Mouse (Mus musculus) skeletal muscle tissue, adult 2 months (tissue): Measurements from ENCODE around the gene Tfb2m.

Experiments used
- DNase-seq: peaks from one replicate; pipeline ENCODE4 v3.0.0-alpha.2; 2012; ENCODE audit warnings: low read depth, low spot score

Tfb2m gene

DNA sequence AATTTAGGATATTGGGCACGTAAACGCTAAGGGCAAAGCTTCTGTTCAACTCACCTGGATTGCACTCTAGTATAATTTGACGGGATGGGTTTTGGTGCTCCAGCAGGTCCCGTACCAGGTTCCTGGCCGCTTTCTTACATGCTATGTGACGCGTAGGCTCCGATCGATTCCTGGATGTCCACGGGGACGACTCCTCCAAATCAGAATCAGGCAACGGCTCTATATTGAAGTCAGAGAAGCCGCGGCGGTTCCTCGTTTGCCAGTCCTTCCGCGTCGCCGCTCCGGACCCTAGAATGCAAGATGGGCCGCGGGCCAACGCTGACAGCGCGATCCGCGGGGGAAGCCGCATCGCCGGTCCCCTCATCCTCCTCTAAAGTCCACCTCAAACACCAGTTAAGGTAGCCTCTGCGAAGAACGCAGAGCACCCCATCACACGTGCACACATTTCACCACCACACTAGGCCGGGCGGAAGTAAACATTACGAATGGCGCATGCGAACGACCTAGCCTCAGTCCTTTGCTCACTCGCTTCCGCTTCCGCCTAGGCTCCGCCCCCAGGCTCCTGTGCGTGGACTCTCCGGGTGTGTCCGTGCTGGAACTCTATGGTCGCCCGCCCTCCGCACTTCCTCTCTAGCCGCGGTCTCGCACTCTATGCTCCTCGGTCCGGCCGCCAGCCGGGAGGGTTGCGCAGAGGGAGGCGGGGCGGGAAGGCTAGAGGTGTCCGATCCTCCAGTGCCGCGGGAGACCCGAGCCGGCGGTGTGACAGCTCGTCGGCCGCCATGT is at the start of gene Tfb2m, which contains the start of gene Cnst:
Gene Tfb2m, minus strand, starts transcription at position 500 of the 783 bp plus-strand sequence.
Gene Cnst, plus strand, starts transcription at position 603 of the 783 bp plus-strand sequence.
- DNase-seq = peak; percentile 97

DNA sequence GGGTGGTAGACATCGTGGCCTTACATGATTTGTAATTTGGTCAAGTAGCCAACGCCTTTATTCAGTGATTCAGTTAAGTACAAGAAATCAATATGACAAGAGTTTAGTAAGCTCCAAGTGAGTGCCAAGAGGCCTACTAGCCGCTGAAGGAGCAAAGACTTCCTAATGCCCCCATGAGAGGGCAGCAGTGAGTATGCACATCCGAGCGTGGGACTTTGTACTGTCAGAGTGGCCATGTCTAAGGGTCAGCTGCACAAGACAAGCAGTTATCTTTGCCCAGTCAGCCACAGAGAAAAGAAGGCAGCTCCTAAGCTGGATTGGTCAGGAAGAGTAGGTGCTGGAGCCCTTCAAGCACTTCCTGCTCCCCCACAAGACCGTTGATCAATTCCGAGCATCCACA is 46.9 kb upstream of the Tfb2m start:
- no peak for DNase-seq

DNA sequence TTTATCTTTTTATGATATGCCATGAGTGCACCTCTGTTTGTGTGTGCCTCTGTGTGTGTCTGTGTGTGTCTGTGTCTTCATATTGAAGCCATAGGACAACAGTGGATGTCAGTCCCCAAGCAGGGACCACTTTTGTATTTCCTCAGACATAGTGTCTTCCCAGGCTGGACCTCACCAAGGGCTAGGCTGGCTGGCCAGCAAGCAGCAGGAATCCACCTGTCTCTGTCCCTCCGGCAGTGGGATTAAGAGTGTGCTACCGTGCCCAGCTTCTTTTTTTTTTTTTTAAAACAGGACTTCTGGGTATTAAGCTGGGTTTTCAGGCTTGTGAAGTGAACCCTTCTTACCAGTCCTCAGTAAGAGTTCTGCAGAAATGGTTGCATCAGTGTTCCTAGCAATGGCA is 46.1 kb upstream of the Tfb2m start:
- no peak for DNase-seq

DNA sequence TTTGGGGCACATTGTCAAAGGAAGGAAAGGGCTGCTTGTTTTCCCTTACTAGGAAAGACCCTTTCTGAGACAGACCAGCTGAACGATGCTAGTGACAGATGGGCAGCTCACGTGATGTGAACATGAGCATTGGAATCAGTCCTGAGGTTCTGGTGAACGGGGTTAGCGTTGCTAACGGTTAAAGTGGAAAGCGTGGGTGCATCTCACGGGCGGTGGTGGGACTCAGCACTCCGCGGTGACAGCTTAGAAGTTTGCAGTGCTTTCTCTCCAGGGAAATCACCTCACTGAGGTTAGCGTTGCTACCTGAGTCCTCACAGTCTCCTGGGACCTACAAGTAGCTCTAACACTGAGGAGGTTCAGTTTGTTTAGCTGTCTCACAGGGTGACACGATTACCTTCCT is 45.6 kb upstream of the Tfb2m start:
- DNase-seq = no peak

DNA sequence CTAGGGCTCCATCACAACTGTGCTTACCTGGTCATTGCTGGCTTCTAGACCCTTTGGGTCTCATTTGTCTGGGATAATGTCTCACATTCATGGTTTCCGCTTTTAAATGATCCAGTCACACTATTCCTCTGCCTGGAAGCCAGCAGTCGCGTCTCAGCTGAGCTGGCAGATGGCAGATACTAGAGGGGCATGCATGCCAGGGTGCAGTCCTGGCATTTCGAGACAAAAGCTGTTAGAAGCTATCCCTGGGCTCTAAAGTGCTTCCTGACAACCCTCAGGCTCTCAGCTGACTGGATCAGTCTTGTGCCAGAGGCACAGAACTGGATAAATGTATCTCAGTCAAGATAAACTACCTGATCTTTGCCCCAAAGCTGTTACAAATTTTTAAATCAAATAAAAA is 42.2 kb upstream of the Tfb2m start:
- DNase-seq = no peak

DNA sequence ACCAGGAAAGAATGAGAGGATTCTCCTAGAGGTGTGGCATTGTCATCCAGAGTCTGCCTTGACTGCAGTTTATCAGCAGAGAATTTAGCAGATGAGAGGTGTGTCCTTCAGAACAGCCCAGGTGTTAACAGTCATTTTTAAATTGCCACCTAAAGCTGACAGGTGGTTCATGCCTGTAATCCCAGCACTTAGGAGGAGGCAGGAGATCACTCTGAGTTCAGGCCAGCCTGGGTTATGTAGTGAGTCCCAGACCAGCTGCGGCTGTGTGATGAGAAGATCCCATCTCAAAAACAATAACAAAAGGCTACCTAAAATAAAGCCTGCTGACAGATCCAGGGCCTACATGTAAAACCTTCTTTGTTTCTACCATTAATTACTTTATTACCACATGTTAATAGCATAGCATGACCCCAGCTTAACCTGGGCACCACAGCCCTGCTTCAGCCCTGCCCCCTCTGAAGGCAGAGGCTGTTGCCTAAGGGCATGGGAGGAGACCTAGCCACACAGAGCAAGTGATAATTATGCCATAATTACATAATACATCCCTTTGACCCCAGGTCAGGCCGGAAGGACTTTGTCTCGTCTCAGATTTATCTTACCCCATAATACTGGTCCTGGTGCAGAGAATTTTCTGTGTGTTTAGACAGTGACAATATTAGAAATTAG is 40.5 kb upstream of the Tfb2m start:
- no peak for DNase-seq

DNA sequence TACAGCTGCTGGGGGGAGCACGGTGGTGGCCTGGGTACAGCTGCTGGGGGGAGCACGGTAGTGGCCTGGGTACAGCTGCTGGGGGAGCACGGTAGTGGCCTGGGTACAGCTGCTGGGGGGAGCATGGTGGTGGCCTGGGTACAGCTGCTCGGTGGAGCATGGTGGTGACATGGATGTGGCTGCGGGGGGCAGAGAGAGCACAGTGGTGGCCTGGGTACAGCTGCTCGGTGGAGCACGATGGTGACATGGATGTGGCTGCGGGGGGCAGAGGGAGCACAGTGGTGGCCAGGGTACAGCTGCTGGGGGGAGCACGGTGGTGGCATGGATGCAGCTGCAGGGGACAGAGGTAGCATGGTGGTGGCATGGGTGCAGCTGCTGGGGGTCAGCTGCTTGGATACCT is 39.6 kb upstream of the Tfb2m start:
- no peak for DNase-seq

DNA sequence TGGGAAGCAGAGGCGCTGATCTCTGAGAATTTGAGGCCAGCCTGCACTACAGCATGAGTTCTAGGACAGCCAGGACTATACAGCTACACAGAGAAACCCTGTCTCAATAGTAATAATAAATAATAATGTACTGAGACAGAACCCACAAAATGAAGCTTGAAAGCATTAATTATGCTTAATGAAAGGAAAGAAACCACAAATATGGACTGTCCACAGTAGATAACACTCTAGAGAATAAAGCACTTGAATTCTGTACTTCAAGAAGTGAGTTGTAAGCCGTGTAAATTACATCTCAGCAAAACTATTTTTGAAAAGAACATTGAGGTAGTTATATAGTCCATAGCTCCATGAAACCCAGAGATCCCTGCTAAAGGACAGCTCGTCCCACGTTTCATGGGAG is 38.2 kb upstream of the Tfb2m start:
- DNase-seq = no peak

DNA sequence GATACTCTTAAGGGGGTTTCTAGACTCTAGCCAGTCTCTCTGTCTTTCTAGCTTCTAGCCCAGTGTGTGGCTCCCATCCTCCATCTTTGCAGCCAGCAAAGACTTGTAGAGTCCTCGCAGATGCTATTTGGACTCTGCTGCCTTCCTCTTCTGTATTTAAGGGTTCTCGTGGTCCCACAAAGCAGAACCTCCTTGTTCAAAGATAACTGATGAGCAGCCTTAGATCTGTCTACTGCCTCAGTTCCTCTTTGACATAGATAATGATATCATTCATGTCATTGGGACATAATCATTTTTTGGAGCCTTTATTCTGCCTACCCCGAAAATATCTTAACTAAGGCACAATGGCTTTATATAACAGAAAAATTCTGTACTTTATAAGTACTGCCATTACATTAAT is 37.0 kb upstream of the Tfb2m start:
- DNase-seq = no peak

DNA sequence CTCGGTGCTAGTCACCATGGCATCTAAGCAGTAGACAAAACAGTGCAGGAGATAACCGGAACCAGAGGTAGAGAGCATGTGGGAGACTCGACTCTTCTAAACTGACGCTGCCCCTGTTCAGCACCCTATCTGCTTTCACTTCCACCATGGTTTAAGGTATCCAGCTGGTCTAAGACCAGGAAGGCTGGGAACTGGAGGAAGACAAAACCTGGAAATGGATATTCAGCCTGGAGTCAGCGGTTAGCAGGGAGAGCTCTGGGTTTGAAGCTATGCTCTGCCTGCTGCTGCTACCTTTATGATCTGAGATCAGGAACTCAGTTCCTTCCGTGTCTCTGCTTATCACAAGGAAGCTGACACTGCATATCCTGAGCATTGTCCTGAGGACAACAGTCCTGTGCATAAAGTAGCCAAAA is 36.0 kb upstream of the Tfb2m start:
- peak; percentile 80 for DNase-seq

DNA sequence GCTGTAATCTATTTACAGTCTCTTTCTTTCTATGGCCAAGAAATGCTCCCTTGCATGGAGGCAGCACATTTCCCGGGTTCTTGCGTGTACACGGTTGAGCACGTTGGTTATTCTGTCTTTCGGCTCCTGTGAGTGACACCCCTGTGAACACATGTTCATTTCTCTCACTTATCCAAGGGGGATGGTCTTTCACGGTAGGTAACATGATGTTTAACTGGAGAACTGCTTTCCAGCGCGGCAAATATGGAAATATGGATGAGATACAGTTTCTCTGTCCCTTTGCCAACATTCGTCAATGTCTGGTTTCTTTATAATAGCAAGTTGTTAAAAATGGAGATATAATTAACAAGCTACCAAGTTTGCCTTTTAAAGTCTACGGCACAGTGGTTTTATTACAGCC is 35.4 kb upstream of the Tfb2m start:
- no peak for DNase-seq

DNA sequence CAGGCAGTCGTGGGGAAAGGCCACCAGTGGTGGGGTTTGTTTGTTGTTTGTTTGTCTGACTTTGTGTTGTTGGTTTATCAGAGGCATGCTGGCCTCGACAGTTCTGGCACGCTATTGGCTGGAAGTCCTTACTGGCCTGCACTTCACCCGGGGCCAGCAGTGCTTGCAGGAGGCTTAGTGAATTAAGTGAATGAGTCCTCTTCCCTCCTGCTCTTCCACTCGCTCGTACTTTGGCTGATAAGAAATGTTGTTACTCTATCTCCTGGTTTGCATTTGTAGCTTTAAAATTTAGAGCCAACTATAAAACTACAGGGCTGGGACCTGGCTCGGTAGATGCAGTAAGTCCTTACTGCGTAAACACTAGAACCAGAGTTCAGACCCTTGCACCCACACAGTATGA is 34.1 kb upstream of the Tfb2m start:
- DNase-seq = no peak

DNA sequence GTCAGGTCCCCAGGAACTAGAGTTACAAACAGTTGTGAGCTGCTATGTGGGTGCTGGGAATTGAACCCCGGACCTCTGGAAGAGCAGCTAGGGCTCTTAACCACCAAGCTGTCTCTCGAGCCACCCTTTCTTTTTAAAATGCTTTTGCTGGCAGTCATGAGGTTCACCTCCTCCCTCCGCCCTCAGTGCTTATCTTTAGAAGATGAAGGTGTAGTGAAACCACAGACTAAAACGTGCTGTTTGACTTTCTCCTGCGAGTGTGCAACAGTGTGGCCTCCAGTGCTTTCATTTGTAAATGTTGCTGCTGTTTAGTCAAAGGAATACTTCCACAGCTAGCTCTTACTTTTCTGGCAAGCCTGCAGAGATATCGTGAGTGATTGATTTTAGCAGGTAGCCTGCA is 32.6 kb upstream of the Tfb2m start:
- DNase-seq = no peak

DNA sequence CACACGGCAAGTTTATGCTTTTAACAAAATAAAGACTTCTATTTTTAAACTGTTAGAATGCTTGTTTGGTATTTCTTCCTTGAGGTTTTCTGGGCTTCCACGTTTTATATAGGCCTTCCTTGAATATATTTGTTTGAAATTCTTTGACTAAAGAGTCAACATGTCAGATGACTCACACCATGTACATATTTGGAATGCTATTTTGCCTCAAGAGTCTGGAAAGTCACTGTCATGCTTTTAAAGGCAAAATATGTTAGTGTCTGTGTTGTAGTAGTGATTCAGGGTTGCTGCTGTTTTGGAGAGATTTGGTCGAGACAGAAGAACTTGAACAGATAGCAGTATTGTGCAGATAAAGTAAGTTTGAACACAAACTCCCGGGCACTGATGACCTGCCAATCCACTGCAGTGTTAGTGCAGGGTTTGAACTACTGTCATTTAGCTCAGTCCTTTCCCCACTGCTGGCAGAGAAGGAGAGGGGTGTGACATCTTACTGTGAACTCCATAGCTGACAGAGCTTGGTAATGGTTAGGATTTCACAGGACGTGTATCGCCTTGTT is 27.7 kb upstream of the Tfb2m start:
- DNase-seq = no peak

DNA sequence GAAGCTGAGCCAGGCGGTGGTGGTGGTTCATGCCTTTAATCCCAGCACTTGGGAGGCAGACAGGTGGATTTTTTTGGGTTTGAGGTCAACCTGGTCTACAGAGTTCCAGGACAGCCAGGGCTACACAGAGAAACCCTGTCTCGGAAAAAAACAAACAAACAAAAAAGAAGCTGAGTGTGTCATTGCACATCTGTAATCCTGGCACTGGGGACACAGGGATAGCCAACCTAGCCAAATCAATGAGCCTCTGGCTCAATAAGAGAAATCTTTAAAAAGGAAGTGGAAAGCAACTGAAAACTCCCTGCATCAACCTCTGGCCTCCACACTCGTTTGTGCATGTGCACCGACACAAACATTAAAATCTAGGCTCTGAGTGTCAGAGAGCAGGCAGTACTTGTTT is 25.6 kb upstream of the Tfb2m start:
- no peak for DNase-seq

DNA sequence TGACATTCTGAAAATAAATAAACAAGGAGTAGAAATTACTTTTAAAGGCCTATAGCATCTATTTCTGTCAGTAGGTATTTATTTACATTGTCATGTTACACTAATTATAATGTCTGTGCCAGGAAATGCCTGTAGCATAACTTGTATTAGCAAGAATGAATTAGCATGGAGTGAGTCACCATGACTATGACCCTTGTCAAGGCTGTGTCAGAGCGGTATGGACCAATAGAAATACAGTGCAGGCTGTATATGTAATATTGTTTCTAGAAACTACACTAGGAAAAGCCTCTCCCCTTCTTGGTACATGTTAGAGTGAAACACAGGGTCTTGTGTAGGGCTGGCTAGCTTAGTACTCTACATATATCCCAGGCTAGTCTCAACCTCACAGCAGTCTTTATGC is 24.4 kb upstream of the Tfb2m start:
- no peak for DNase-seq

DNA sequence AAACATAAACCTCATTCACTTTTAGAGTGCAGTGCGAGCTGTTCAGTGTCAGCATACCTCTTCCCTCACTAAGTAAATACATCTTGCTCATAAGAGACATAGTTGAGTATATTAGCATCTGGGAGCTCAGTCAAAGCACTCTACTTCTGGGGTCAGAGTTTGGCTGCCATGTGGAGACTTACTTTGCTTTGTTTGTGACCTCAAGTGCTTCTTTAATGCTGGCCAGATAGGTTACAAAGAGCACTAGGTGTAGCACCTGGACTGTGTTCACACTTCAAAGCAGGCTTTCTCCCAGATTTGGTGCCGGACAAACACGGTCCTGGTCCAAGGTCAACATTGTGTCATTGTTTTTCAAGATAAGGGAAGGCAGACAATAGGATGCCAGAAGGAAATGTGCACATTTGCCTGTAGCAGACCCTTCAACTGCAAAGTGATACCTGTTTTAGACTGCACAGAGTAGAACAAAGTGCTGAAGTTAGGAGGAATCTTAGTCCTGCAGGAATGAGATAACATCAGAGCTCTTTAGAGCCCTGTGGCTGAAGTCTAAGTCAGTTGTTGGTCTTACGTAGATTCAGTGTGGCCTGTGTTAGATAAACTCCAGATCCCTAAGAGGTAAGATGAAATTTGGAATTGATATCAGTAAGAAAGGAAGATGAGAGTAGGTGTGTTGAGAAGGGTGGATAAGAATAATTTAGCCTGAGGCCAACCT is 22.8 kb upstream of the Tfb2m start:
- DNase-seq = no peak

DNA sequence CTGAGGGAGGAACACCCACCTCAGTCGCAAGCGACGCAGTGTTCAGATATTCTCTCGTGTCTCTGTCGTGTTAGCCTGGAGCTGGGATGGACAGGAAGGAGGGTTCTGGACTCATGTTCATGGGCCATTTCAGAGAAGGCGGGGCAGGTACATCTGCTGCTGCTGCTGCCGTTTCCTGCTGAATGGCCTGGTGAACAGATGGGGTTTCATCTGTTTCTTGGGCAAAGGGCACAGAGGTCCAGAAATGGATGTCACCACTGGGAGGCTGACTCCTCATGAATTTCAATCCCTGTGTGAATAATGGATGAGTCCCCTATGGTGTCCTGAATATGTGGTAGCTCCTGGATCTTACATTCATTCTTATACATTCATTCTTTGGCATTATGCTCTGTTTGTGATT is 21.5 kb upstream of the Tfb2m start:
- DNase-seq = peak; percentile 67

DNA sequence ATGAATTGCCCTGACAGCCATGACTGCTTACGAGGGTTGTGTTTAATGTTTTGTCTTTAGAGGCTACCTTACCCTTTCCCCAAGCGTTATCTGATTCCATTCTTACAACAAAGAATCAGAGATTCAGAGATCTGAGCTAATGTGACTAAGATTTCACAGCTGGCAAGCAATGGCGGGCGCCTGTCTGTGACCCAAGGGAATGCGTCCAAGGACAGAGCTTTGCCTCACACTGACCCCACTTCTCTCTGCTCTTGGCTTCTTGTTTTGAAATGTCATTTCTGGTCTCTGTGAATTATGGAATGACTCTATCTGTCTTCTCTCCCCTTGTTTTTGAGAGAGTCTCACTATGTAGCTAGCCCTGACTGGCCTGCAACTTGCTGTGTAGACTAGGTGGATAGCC is 17.9 kb upstream of the Tfb2m start:
- peak; percentile 45 for DNase-seq

DNA sequence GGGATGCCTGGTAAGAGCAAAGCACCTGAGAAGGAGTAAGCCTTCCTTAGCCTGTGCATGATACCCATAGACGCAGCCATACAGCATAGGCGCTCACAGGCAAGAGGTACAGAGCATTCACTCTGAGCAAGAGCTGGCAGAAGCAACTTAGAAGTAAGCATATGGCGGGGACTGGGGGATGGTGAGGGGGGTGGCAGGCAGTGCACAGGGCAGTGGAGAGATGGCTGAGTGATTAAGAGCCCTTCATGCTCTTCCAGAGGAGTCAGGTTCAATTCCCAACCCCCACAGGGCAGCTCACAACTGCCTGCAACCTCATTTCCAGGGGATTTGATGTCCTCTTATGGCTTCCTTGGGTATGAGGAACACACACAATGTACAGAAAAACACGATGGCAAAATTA is 17.1 kb upstream of the Tfb2m start:
- DNase-seq = peak; percentile 40

DNA sequence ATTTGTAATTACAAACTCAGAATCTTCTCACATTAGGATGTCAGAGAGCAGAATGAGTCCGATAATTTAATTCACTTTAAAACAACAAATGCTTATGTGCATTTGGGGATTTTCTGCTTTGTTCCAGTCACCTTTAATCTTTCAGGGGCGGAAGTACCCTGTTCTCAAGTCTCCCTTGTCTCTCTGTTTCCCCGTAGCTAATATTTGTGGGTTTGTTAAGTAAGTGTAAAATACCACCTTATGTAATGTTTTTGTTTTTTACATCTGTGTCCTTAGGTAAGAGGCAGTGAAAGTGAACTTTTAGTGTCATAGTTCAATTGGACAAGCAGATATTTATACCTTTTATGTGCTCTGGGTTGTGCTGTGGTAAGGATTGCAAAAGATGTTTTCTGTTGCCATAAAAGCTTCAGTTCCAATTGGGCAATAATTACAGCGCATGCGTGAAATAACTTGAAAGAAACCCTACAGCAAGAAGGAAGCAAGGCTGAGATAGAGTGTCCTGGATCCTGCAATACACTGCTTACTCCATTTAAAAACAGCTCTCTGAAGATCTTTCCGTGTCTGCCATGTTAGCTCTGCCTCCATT is 14.9 kb upstream of the Tfb2m start:
- DNase-seq = peak; percentile 38
